Comparison of ENCODE assay signal across 24 mouse cellular contexts in genomic region chr7:19427999-19428650, GRCm38 (mm10). TPM values are rescaled to one million over a fixed set of nuclear protein-coding genes. Genes with fewer than 3 reads are reported as not detected.
"Had no signal": no experiment of that assay in that cellular context is flagged by ENCODE, and none has a peak within 500 bp of the region (broad histone marks: within the 10 kb centered on the region; RNA-seq: fewer than 3 reads in every experiment).

No protein-coding gene starts in this region.

- H3K9ac ChIP-seq: liver, embryonic 15.5 days; liver, postnatal 0 days; lung, embryonic 15.5 days; midbrain, embryonic 13.5 days; midbrain, embryonic 15.5 days; neural tube, embryonic 12.5 days; stomach, embryonic 15.5 days had no signal

- H3K4me3 ChIP-seq: liver, embryonic 15.5 days; lung, embryonic 15.5 days; megakaryocyte, embryonic 14.5 days; midbrain, embryonic 13.5 days; midbrain, embryonic 15.5 days; neural tube, embryonic 12.5 days; stomach, embryonic 15.5 days had no signal

- ATAC-seq: liver, postnatal 0 days; lung, postnatal 0 days; midbrain, embryonic 15.5 days had no signal

- H3K4me1 ChIP-seq: liver, embryonic 15.5 days; lung, embryonic 15.5 days; midbrain, embryonic 13.5 days; midbrain, embryonic 15.5 days; neural tube, embryonic 12.5 days; stomach, embryonic 15.5 days had no signal

- H3K27ac ChIP-seq: liver, embryonic 15.5 days; lung, embryonic 15.5 days; macrophage; midbrain, embryonic 13.5 days; midbrain, embryonic 15.5 days; neural tube, embryonic 12.5 days; stomach, embryonic 15.5 days; stomach, postnatal 0 days had no signal

- H3K9me3 ChIP-seq: liver, embryonic 15.5 days; lung, embryonic 15.5 days; midbrain, embryonic 13.5 days; midbrain, embryonic 15.5 days; stomach, embryonic 15.5 days had no signal

- H3K27me3 ChIP-seq: lung, embryonic 15.5 days; megakaryocyte, embryonic 14.5 days; midbrain, embryonic 13.5 days; midbrain, embryonic 15.5 days; neural tube, embryonic 12.5 days; stomach, embryonic 15.5 days had no signal

- DNase-seq: liver, postnatal 0 days; lung, adult 2 months; lung, postnatal 14 days; lung, postnatal 36 days; retina, postnatal 1 day; right cerebral cortex, adult 18-20 months; right cerebral cortex, postnatal 25 days; right cerebral cortex, postnatal 4 days; thymus, postnatal 14 days; thymus, postnatal 36 days had no signal

- H3K4me2 ChIP-seq: liver, embryonic 15.5 days; lung, embryonic 15.5 days; midbrain, embryonic 11.5 days; midbrain, embryonic 13.5 days; midbrain, embryonic 15.5 days; neural tube, embryonic 12.5 days; stomach, embryonic 15.5 days had no signal

RNA-seq across cellular contexts. Expression of gene Ckm, which starts 23.5 kb away (rescaled TPM):
- total RNA-seq: monocyte, adult 5-6 weeks; neutrophil, adult 5-6 weeks had no signal
- polyA plus RNA-seq: macrophage; midbrain, embryonic 11.5 days; midbrain, embryonic 15.5 days had no signal

RNA-seq across cellular contexts. Expression of gene Klc3, which starts 24.2 kb away (rescaled TPM):
- total RNA-seq: megakaryocyte progenitor cell, adult 5-6 weeks; monocyte, adult 5-6 weeks had no signal
- polyA plus RNA-seq: macrophage had no signal

RNA-seq across cellular contexts. Expression of gene Exoc3l2, which starts 35.0 kb away (rescaled TPM):
- total RNA-seq: neutrophil, adult 5-6 weeks had no signal
- polyA plus RNA-seq: macrophage had no signal
